Mouse (Mus musculus): ENCODE data around the gene Tspyl1.

The Tspyl1 gene

DNA sequence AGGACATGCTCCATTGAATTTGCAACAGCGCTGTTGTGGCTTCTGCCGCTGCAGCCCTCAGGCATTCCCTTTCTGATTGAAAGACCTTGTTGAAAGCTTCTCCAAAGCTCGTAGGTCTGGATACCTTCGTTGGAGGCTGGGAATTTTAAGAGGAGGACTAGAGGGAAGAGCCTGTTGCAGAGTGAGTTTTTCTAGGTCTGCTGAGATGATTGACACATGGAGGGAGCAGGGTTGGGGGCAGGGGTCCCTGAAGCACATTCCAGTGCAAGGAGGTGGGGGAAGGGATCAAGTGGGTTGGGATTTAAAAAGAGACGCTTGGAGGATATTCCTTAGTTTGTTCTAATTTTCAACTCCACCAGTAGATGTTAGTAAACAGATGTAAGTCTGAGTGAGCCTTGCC, 18.4 kb downstream of the Tspyl1 start:
- DNase-seq (ENCODE audit: low spot score) = no peak

DNA sequence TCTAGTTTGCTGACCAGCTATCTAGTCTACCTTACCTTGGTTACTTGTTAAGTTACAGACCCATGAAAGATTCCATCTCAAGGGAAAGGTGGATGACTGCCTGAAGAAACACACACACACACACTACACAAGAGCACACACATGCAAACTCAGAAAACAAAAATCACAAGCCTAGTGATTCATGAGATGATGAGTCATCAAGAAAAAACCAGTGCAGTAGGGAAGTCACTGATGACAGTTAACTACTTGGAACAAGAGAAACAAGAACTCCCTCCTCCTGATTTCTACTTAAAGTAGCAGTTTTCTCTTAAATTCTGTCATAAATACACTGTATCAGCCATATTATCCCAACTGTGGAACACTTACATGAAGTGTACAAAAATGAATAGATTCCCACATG, 25.1 kb downstream of the Tspyl1 start:
- no peak for DNase-seq (ENCODE audit: low spot score)

DNA sequence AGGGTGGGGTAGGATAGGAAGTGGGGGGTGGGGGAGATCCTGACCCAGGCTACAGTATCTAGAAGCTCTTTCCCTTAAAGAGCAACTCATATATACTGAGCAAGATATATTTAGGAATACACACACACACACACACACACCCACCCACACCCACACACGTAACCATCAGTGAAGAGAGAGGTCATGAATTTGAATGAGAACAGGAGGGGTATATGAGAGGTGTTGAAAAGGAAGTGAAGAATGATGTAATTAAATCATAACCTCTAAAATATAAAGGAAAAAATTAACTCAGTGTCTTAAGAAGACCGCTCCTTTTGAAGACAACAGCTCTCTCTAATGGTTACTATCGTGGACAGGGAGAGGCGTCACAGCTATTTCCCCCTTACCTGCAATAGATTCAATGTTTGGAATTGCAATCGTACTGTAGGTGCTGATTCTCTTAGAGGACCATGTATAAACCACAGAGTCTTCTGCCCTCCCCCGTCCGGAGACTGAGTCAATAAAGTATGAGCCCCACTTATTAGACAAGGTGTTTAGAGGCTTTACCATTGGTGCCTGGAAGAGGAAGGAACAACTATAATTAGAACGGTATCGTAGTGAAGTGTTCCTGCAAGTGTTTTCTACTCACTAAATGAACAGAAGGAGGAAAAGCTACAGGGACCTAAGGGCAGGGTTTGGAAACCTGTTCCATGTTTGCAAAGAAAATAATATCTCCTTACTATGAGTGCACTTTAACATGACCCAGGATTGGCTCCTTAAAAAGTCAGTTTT, 28.1 kb downstream of the Tspyl1 start:
- DNase-seq (ENCODE audit: low spot score) = no peak

DNA sequence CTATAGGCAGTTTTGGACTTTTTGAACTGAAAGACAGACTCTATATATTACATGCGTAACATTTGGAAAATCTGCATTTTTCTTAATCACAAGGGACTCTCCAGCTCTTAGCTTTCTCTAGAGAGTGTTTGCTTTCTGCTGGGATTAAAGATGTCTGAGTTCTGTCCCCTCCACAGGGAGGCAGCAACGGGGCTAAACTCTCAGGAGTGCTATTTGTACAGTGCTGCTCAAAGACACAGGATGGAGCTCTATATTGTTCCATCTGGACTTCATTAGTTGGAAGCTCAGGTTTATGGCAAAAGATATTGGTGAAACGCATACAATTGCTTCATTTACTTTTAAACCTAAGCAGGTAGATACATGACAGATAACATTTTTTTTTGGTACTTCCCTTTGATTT, 30.5 kb downstream of the Tspyl1 start:
- no peak for DNase-seq (ENCODE audit: low spot score)

DNA sequence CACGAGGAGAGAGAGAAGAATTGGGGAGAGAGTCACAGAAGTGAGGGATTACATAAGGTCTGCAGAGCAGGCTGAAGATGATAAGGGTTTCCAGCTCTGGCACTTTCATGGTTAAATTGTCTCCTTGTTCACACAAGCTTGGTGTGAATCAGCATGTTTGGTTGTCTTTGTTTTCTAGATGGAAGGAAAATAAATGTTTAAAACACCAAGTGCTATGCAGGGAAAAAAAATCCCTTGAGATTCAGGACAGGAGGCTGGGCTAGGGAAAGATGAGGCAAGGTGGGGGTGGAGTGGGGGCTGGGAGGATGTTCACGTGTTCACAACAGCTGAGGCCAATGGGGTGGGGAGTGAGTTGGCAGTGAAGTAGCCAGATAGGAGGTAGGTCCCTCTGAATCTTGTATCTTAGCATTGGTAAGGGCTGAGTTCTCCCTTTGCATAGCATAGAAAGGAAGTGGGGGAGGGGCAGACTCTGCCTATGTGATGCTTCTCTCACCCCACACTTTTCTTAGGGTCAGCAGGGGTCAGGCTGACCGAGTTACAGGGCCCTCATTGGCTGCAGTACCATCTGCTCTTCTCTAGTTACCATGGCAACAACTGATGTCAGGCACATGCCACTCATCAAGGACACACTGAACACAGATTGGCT, 34.7 kb downstream of the Tspyl1 start:
- no peak for DNase-seq (ENCODE audit: low spot score)

DNA sequence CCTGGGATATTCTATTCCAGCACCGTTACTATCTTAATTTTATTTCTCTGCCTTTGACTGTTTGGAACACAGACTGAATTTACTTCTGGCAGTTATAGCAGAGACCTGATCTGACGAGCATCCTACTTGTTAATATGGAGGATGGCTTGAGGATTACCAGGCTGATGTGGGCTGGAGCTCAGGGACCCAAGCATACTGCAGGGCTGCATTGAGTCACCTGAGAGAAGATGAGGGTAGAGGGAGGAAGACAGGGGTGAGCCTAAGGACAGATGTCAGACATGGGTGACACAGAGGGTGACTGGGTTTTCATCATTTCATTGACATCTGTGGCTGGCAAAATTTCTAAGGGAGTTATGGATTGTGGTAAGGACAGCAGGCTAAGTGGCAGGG, 35.2 kb downstream of the Tspyl1 start:
- DNase-seq (ENCODE audit: low spot score) = no peak

DNA sequence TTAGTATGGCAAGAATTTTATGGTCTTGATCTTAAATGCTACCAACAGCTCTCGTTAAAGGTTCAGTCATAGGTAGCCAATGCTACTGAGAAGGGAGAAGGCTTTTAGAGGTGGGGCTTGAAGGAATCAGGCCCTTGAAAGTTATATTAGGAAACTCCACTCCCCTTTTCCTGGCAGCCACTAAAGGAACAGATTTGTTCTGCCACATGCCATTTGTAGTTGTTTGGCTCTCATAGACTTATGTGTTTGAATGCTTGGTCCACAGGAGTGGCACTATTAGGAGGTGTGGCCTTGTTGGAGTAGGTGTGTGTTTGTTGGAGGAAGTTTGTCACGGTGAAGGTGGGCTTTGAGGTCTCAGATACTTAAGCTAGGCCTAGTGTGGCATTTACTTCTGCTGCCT, 38.8 kb downstream of the Tspyl1 start:
- no peak for DNase-seq (ENCODE audit: low spot score)

DNA sequence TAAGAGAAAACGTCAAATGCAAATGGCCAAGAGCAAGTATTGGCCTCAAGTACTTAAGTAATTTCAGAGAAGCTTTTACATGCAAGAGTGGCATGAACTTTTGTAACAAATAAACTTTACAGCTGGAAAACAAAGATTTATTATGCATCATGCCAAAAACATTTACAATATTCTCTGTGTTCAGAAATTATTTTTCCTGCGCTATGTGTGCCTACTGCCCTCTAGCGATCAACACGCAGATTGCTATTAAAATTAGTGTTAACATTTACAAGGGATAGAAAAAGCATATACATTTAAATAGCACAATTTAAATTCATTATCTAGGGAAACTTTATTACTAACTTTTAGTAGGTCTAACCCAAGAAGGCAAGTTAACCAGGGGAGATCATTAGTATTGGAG, 44.7 kb downstream of the Tspyl1 start:
- DNase-seq (ENCODE audit: low spot score) = peak; percentile 18

DNA sequence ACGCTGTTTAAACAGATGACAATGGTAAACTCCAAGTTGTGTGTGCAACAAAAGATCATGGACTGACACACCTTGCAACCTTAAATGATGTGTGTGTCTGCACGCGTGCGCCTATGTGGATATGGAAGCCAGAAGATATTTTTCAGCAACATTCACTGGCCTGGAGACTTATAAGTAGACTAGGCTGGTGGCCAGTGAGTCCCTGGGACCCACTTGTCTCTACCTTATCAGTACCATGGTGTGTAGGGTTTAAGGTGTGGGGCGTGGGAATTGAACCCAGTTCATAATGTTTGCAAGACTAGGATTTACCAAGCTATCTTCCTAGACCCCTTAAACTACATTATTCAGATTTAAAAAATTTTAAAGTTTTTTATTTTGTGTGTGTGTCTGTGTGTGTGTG, 45.2 kb downstream of the Tspyl1 start:
- no peak for DNase-seq (ENCODE audit: low spot score)

DNA sequence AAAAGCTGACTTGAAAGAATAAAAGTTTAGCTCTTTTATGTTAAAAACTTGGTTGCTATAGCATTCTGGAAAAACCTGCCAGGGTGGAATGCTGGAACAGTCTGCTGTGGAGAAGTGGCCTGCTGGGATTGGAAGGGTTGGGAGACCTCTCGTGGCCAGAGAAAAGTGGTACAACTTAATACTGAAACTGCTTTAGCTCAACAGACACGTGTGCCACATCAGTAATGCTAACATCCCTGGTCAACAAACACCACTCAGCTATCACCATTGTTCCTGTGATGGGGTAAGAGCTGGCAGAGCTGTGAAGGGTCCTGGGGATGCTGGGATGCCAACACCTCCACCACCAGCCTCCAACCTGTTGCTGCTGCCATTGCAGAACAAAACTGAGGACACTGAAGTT, 46.3 kb downstream of the Tspyl1 start:
- no peak for DNase-seq (ENCODE audit: low spot score)

All from c-Kit-positive CD71-positive TER-119-positive erythroid progenitor cells, embryonic 14.5 days (primary cell).